Mouse (Mus musculus): ENCODE results near the gene Fnip2. TPM values are rescaled to one million over a fixed set of nuclear protein-coding genes. Genes with fewer than 3 reads are reported as not detected.
A peak's percentile ranks its signal among the peaks of the same experiment; 100 is the strongest.
"Not testable (repeated sequence)": the region's sequence is repeated elsewhere in the genome, so short reads cannot be mapped to it uniquely, and the experiment has no call there.

Fnip2 gene
- total RNA-seq (2021): 10 to 100 TPM; 23.9 to 24.1 TPM
- long read RNA-seq, full-length matches to known transcripts: 4 of 8 reads
- long read RNA-seq, partial matches to known transcripts: 1 of 8 reads
- long read RNA-seq, other reads (novel, unspliced or antisense): 3 of 8 reads

DNA sequence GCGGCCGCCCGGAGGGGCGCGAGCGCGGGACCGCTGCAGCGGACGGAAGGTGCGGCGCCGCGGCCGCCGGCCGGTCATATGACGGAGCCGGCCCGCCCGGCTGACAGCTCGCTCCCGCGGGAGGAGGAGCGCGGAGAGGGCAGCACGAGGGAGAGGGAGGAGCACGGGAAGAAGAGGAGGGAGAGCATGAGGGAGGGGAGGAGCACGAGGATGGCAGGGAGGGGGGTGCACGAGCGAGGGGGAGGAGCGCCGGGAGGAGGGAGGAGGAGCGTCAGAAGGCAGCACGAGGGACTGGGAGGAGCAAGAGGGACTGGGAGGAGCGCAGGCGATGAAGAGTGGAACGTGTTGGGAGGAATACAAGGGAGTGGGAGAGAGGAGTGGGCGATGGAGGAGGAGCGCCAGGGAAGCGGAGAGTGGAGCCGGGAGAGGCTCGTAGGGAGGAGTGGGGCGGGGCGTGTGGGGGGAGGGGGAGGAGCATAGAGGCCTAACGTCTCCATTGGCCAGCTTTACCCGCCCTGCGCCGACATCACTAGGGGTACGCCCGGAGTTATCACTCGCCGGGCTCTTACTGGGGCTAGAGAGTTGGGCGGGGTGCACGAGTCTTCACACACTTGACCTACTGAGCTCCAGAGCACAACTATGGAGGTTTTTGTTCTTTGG, at the start of gene Fnip2:
TSS of gene Fnip2 (minus strand) at position 94 of the 660 bp plus-strand sequence.
- DNase-seq (ENCODE audit: low spot score in 2 of 2): peak; percentile 88 to 92

DNA sequence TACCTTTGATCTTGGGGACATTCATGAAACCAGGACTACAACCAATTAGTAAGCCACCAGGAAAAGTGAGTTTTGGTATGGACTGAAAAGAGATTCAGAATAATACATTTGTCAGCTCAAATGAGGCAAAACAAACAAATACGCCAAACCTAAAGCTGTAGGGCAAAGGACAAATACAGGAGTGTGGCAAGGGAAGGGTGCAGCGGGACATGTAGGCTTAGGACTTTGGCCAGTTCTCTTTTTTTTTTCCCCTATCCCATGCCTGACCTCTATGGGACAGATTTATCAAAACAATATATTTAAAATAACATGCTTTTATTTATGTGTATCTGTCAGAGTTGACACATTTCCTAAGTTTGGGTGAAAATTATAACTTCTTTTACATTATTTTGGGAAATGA, 42.3 kb upstream of the Fnip2 start:
- DNase-seq (ENCODE audit: low spot score in 2 of 2): no peak

DNA sequence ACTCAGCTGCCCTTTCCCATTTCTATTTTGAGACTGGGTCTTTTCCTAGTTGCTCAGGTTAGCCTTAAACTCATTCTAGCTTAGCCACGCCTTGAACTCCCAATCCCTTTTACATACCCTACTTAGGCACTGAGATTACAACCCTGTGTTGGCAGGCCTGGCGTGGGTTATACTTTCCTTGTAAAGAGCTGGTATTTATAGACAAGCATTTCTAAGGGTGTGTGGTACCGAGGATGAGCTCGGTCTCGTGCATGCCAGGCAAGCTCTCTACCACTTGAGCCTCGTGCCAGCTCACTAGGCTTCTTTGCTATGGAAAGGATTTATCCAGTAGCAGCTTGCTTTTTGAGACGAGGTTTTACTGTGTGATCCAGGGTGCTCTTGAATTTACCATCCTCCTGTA, 27.9 kb upstream of the Fnip2 start:
- DNase-seq (ENCODE audit: low spot score in 2 of 2): no peak

DNA sequence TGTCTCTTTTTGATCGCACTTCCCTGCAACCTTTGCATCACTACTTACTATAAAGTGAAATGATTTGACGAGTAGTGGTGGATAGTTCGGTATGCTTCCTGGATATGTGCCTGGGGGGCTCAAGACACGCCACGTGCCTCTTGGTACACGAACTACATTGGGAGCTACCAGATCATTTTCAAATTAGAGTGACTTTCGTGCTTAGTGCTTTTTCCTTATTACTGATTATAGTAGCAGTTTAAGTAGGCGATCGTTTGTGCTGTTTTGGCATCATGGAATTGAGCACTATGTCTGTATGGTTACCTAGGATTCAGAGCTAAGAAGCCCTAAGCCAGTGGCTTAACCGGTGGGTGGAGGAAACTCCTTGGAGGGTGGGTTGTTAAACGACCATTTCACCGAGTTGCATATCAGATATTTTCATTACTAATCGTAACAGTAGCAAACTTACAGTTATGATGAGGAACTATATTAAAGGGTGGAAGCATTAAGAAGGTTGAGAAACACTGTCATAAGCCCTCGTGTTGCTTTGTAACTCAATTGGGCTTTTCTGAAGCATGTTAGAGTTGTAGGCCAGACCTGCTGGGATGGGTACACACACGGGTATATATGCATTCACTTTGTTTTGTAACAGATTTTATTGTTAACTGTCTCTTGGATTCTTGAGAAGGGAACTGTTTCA, 24.3 kb upstream of the Fnip2 start:
- DNase-seq (ENCODE audit: low spot score in 2 of 2): peak in 1 of 2 experiments; percentile 12

DNA sequence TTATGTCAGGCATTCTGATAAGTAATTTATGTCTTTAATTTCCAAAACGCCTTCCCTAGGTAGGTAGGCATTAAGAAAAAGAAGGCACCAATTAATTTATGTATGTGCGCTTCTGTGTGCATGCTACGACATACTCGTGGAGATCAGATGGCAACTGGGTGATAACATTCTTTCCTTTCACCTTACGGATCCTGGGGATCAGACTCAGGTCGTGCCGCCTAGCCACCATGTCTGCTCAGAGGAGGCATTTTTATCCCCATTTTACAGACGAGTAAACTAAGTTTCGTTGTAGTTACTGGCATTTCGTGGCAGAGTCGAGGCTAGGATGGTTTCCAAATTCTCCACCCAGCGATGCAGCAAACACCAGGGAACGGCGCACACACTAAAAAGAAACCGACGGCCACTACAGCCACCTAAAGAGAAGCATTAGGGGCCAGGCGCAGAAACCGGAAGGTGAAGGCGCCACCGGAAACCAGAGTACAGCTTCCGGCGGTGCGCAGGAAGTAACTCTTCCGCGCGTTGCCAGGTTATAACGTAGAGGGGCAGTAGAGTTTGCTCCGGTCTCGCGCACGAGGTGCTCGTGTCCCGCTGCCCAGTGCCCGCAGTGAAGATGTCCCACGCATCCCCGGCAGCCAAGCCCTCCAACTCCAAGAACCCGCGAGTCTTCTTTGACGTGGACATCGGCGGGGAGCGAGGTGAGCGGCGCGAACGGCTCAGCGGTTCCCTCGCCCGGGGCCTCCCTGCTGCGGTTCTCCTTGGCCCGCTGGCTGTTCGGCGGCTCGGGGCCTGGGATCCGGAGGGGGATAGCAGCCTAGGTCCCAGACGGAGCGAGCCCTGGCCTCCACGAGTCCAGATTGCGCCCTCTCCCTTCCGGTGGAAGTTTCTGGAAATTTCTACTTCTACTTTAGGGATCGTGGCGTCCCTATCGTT, 23.5 kb upstream of the Fnip2 start, which contains the start of gene Ppid:
TSS of gene Ppid (plus strand) at position 480 of the 930 bp plus-strand sequence.
- DNase-seq (ENCODE audit: low spot score in 2 of 2): peak; percentile 72 to 82

DNA sequence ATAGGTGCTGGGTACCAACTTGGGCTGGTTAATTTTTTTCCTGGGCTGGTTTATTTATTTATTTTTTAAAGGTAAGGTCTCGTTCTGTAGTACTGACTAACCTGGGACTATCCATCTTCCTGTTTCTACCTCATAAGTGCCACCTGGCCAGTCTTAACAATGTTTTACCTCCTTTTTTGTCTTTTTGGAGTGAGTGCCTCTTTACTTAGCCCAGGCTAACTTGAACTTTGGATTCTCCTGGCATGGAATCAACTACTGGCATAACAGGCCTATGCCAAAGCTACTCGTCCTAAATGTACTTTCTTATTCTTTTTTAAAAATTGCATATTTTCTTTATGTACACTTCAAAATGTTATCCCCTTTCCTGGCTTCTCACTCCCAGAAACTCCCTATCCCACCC, 22.1 kb upstream of the Fnip2 start:
- no peak for DNase-seq (ENCODE audit: low spot score in 2 of 2)

DNA sequence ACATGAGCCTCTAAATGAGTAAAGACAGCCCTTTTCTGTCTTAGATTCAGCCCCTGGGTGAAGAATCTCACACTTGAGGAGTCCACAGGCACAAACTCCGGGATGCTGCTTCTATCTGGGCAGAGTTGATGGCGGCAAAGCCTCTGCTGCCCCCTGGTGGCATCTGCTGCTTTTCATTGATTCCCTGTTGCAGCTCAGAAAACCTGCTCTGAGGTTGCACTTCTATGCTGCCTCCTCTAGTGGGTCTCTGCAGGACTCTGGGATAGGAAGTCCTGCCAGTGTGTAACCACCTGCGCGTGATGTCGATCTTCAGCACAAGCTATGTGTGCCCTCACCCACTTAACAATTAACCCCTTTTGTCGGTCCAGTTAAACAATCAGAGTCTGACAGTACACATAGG, 19.2 kb upstream of the Fnip2 start:
- peak; percentile 87 to 98 for DNase-seq (ENCODE audit: low spot score in 2 of 2)

DNA sequence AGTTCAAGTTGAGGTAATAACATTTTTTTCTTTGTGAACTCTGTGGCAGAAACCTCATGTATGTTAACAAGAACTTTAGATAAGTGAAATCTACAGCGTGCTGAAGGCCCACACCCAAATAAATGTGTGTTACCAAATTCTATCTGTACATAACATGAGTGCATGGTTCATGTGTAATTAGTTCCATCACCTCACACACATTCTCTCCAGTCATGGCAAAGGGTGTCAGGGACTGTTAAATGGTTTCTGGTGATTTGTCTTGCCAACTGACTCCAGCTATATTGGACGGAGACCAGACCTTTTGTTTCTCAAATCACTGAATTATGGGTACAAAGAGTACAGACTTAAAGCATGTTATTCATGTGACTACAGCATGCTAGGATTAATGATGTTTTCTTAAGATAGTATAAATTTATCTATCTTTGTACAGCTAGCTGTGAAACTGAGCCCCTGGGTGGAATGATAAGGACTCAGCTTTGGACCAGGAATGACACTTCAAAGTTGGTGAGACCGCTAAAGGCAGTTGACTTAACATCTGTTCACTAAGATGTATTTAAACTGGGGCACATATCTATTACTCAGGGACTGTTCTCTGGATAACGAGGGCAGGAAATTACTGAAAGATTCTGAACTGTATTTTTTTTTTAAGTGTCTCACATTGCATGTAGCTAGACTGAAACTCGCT, 12.4 kb upstream of the Fnip2 start:
- DNase-seq (ENCODE audit: low spot score in 2 of 2): no peak

DNA sequence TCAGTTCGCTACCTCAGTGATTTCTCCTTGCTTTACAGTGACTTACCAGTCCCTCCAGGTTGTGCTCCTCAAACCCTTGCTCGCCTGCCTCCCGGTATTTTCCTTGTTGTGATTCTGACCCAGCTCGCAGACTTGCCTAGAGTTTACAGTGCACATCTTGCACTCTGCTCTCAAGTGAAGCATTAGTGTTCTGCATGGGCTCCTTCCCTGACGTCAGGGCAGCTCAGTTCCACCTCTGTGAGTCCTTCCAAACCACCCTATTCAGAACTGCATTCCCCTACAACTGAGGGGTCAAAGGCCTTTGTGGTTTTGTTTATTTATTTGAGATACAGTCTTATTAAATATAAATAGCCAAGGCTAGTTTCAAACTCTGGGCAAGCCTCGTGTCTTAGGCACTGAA, 10.6 kb upstream of the Fnip2 start:
- DNase-seq (ENCODE audit: low spot score in 2 of 2): no peak

DNA sequence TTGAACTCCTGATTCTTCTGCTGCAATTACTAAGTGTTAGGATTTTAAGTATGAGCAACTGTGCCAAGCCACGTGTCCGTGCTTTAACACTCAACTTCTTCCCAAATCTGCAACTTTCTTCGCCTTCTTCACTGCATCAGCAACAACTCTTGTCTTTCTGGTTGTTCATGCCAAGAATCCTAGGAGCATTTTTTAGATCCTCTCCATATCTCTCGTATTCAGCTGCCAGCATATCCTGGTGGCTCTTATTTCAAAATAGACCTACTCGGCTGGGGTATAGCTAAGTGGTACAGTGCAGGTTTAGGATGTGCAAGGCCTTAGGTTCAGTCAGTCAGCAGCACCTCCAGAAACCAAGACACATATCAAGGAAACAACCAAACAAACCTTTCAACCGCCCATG, 10.0 kb upstream of the Fnip2 start:
- no peak for DNase-seq (ENCODE audit: low spot score in 2 of 2)

DNA sequence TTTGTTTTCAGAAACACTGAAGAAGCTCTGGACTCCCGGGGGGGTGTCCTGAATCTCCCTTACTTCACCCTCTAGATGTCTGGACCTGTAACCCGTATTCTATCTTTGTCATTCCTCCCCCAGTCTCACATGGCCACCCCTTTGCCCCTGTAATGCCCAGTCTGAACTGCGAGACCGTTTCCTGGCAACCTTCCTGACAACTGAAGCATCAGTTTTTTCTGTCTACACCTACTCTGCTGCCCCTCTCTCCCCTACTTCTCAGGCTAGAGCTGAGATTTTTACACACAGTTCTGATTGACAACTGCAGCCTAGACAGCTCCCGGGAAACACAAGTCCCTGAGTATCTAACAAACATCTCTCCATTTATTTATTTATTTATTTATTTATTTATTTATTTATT, 9.3 kb upstream of the Fnip2 start:
- no peak for DNase-seq (ENCODE audit: low spot score in 2 of 2)

DNA sequence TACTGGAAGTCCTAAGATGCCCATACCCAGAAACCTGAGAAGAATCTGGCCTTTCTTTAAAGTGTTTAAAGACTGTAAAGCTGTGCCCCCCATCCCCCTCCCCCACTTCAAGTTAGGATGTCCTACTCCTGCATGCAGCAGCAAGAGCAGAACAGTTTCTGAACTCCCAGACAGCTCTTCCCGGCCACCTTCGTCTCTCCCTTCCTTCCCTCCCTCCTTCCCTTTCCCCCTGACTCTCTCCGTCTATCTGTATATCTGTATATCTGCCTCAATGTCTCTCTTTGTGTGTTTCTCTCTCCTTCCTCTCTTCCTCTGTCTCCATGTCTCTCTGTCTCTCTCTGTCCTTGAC, 8.8 kb upstream of the Fnip2 start:
- DNase-seq (ENCODE audit: low spot score in 2 of 2): no peak

DNA sequence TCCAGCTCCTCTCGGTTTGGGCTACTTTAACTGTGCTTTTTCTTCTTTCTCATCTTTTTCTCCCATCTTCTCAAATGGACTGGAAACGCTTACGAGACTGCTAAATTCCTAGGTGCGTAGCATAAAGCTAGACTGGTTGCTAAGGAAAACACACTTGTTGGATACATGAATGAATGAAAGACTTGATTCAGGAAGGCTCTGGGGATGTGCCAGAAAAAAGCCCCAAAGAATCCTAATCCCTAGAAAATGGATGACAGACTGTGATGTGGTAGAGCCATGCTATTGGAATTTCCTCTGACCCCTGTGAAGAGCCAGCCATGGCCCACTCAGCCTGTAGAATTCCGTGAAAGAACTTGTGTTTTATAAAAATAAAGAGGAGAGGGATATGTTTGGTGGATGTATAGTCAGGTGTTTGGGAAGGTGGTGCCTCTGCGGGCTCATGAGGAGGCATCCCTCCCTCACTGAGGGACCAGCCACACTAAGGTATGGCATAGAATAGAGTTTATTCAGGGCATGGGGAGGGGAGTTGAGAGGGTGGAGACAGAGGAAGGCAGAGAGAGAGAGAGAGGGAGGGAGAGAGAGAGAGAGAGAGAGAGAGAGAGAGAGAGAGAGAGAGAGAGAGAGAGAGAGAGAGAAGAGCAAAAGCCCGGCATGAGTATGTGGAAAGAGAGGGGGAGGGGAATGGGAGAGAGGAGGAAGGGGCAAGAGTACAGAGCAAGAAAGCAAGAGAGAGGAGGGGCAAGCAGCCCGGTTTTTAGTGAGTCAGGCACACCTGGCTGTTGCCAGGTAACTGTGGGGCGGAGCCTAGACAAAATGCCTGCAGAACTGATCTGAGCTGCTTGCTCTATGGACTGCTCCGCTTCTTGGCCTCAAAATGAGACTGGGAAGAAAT, 8.2 kb upstream of the Fnip2 start:
- no peak for DNase-seq (ENCODE audit: low spot score in 2 of 2)

DNA sequence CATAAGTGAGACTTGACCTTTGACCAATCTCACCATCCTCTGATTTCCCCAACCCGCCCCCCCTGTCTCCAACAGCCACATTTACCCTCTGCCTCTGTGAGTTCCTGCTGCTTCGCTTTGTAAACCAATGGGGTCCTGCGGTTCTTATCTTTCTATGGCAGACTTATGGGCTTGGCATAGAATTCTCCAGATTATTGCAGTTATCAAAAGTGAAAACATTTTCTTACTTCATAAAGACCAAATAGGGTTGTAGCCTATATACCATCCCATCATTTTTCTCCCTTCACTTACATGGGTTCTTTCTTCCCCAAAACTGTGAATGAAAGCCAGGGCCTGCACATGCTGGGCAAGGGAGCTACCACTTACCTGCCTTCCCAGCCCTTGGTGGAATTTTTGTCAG, 6.7 kb upstream of the Fnip2 start:
- no peak for DNase-seq (ENCODE audit: low spot score in 2 of 2)

DNA sequence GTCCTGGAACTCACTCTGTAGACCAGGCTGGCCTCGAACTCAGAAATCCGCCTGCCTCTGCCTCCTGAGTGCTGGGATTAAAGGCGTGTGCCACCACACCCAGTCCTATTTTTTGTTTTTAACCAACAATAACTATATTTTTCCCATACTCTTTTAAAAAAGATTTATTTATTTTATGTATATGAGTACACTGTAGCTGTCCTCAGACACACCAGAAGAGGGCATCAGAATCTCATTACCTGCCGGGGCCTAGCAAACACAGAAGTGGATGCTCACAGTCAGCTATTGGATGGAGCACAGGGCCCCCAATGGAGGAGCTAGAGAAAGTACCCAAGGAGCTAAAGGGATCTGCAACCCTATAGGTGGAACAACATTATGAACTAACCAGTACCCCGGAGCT, 5.8 kb upstream of the Fnip2 start:
- not testable (repeated sequence) for DNase-seq (ENCODE audit: low spot score in 2 of 2)

DNA sequence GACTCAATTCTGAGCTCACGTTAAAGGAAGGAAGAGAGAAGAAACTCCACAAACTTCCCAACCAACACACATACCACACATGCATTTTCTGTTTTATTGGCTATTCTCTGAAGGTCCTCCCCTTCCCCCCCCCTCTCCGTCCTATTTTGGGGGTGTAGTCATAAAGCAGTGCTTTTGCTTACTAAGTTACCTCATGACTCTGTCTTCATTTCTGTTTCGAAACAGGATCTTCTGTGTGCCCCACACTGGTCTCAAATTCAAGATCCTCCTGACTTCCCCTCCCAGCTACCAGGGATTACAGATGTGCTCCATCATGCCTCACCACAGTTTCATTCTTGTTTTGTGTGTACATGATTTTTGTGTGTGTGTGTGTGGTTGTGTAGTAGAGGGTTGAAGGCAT, 4.8 kb upstream of the Fnip2 start:
- no peak for DNase-seq (ENCODE audit: low spot score in 2 of 2)

DNA sequence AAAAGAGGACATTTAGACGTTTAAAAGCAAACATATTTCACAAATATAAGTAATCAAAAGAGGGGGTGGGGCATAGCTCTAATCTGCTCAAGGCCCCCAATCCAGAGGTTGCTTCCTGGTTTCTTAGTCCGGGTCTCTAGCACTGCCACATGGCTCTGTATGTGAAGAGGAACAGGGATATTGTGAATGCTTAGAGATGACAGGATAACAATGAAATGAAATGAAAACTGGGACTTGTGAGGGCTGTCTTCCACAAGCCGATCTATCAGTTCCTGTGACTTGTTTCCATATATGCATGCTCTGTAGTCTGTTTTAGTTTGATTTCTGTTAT, 1.7 kb upstream of the Fnip2 start:
- no peak for DNase-seq (ENCODE audit: low spot score in 2 of 2)

DNA sequence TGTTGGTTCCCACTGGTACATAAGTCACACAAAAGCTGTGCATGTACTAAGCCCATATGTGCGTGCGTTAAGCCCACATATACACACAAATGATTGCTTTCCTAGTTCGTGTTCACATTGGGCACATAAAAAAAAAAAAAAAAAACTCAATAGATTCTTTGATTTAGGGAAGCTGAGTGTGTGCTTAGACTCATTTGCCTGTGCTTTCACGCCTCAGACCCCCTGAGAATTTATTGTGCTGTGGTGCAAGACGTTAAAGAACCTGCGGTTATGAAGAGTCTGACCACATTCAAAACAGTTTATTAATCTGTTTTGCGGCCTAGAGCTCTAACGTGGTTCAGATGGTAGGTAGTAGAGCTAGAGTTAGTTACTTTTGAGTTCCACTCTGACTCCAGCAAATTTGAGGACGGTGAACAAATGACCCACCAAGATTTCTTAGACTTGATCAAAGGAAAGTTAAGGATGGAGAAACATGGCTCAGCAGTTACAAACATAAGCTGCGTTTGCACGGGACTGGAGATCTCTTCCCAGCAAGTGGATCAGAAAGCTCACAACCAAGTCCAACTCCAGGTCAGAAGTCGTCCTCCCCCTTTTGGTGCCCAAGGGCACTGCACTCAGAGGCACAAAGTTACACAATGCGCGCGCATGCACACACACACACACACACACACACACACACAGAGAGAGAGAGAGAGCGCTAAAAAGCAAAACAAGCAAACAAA, 1.2 kb upstream of the Fnip2 start:
- DNase-seq (ENCODE audit: low spot score in 2 of 2): no peak

Data from layer of hippocampus, adult 18-20 months (tissue).